Mouse (Mus musculus): ENCODE results near the gene Rab29.
"Not testable (repeated sequence)": the region's sequence is repeated elsewhere in the genome, so short reads cannot be mapped to it uniquely, and the experiment has no call there.

The Rab29 gene

DNA sequence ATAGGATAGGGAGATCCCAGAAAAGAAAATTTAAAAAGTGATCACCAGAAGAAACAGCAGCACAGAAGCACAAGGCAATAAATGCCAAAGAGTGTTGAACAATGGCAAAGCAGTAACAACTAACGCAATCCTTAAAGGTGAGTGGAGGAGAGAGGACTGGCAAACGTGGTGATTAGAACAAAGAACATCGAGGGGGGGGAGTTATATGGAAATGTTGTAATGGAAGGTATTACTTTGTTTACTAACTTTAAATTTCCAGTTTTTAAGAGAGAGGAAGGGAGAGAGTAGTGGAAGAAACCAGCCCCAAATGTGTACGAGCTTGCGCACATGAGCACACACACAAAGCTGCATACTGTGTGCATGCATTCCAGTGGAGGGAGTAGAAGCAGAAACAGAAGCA lies 1.4 kb upstream of the Rab29 start:
- DNase-seq (ENCODE audit: low read depth): no peak

DNA sequence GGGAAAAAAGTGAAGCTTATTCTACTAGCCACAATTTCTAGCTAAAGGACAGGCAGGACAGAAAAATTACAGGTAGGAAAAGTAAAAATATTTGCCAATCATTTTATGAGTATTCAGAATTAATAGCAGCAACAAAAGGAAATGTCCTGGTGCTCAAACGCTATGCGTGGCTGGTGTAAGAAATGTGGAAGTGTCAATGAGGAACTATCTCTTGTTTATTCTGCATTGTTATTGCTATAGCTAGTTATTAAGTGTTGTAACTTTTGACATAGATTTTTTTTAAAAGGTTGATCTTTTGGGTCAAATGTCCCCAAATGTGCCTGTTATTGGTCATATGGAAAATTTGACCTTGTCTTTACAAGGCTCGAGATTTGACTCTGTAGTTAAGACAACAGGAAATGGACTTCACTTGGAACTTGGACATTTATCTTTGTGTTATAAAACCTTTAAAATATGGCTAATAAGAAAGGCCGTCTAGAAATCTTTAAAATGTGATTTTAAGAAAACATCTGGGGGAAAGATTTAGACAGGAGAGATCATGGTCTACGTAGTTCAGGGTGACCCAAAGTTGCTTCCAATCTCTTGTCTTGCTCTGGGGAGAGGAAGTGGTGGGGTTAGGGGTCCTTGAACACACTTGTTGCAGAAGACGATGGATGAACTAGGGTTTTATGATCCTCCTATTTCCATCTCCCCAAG lies 572 bp upstream of the Rab29 start:
- no peak for DNase-seq (ENCODE audit: low read depth)

DNA sequence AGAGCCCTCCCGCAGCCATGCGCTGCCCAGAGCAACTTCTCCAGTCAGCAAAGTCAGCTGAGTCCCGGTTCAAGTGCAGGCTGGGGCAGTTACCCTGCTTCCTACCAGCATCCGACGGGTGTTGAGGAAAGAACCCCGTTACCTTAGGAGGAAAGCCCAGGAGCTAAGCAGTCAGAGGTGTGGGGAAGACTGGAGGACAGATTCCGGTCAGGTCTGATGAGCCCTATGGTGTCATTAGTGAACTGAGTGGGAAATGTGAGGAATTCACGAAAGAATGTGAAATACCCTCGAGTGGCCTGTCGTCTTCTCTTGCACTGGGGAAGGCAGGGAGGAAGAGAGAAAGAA lies 894 bp downstream of the Rab29 start:
- no peak for DNase-seq (ENCODE audit: low read depth)

DNA sequence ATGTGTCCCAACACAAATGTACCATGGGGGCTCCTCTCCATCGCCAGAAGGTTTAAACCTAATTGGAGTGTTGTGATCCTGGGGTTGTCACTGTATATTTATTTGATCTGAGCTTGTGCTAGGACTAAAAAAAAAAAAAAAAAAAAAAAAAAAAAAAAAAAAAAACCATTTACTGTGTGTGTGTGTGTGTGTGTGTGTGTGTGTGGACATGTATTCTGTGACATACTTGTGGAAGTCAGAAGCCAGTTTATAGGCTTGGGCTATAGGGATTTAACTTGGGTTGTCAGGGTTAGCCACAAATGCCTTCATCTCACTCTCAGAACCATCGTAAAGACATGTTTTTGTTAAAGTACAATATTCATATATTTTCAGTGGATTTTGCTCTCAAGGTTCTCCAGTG lies 2.5 kb downstream of the Rab29 start:
- no peak for DNase-seq (ENCODE audit: low read depth)

DNA sequence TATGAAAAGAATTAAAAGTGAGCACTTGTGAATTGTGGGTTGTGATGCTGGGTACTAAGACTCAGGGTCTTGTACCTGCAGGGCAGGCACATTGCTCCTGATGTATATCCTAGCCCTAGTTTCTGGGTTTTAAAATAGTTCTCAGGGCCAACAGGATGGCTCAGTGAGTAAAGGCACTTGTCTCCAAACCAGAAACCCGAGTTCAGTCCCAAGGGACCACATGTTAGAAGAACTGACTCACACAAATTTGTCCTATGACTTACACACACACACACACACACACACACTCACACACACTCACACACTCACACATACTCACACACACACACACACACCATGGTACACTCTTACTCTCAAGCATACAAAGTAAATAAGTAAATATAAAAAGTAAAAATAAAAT lies 5.8 kb downstream of the Rab29 start:
- no peak for DNase-seq (ENCODE audit: low read depth)

DNA sequence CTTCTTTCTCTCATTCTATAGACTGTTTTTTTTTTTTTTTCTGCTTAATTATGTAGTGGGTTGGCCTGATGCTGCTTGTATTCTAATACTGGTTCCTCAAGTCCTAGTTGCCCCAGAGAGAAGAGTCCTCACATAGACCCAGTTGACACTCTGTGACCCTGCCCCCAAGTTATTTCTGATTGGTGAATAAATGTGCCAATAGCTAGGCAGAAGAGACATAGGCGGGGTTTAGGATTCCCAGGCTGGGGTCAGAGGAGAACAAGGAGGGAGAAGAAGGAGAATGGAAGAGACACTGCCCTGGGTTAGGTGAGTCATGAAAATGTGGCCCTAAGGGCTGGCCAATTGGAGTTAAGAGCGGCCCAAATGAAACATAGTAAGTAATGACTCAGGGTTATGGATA lies 12.8 kb downstream of the Rab29 start:
- DNase-seq (ENCODE audit: low read depth): no peak

DNA sequence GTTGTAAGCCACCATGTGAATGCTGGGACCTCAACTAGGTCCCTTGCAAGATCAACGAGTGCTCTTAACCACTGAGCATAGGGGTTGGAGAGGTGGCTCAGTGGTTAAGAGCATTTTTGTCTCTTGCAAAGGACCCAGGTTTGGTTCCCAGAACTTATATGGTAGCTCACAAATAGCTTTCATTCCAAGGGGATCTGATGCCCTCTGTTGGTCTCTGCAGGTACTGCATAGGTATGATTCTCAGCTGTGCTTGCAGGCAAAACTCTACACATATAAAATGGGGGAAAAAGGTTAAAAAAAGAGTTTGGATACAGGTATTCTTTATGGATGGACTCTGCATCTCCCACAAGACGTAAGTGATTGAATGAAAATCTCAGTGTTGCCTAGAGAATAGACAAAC lies 15.8 kb downstream of the Rab29 start:
- DNase-seq (ENCODE audit: low read depth): peak; percentile 74

DNA sequence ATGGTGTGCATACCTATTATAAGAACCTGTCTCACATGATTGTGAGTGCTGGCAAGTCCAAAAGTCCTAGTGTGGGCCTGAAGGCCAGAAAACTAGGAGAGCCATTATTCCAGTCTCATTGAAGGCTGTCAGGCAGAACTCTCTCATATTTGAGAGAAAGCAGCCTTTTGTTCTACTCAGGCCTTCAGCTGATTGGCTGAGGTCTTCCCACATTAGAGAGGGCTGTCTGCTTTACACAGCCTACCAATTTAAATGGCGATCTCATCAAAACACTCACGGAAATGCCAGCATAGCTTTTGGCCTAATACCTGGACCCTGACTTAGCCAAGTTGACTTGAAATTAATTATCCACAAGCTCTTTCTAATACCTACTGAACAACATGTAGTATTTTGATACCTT lies 19.1 kb downstream of the Rab29 start:
- no peak for DNase-seq (ENCODE audit: low read depth)

DNA sequence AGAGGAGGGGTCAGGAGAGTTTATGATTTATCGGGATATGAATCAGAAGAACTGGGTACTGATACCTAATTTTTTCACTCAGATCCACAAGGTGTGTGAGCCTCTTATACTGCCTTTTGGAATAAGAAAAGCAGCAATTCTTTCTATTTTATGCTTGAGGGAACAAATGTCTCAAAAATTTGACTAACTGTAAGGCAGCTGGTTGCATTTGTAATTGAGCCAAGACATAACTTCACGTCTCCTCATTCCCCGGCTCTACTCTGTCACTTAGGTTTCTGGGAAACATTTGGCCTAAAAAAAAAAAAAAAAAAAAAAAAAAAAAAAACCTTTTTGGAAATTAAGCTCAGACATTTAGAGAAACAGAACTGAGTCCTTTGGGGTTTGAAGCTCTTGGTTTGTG lies 19.6 kb downstream of the Rab29 start:
- no peak for DNase-seq (ENCODE audit: low read depth)

DNA sequence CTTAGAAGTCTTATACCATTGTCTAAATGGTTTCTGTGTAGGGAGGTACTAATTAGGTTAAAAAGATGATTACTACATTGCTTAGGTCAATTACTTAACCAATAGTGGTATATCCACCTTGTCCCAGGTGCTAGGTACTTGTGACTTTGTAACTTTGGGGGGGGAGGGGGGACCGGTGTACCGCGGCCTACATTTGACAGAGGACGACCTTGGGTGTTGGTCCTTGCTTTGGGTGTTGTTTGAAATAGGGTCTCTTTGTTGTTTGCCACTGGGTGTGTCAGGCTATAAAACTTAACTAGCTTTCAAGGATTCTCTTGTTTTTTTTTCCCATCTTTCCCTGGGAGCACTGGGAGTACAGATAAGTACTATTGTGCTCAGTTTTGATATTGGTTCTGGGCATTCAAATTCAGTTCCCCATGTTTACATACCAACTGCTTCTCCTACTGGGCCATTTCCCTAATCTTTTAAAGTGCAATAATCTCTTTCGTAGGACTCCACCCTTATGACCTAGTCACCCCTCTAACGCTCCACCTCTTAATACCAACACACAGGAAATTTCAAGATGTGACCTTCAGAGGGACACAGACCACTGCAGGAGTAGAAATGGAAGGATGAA lies 23.1 kb downstream of the Rab29 start:
- no peak for DNase-seq (ENCODE audit: low read depth)

DNA sequence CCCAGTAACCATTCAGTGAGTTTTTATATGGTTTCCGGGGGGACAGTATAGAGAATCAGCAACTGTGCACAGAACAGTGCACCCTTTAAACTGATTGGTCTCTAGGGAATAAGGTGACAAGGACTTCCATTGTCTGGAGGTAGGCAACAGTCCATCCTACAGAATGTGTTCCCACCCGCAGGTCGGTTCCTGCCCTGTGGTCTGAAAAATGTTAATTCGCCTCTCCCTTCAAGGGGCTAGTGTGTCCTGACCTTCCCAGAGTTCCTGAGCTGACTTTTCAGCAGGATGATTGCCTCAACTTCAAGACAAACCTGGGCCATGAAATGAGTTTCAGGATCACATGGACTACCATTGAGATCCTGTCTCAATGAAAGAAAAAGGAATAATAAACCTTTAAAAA lies 24.4 kb downstream of the Rab29 start:
- no peak for DNase-seq (ENCODE audit: low read depth)

DNA sequence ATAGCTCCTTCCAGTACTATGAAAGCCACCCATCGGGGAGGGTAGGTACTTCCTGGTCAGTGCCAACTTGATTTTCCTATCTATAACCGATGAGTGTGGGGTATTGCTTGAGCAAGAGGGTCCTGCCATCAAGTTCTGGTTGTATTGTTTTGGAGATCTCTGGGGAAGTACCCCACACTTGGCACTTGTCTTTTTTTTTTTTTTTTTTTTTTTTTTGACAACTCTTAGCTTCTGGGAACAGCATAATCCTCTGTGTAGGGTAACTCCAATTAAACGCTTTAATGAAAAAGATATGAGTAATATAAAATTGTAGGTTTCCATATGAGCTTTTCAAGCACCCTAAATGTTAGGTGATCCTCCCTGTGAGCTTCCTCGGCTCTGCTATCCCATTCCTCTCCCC lies 35.7 kb downstream of the Rab29 start:
- DNase-seq (ENCODE audit: low read depth): no peak

DNA sequence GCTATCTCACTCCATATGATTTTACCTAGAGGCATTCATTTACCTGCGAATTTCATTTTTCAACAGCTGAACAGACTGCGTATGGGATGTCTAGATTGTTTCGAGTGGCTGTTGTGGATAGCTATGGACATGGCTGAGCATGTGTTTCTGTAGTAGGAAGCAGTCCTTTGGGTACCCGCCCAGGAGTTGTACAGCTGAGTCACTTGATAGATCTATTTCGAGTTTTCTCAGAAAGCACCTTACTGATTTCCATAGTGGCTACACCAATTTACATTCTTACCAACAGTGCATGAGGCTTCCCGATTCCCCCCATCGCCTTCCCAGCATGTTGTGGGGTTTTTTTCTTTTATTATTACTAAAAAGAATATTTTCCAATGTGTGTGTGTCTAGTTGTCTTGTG lies 36.2 kb downstream of the Rab29 start:
- no peak for DNase-seq (ENCODE audit: low read depth)

DNA sequence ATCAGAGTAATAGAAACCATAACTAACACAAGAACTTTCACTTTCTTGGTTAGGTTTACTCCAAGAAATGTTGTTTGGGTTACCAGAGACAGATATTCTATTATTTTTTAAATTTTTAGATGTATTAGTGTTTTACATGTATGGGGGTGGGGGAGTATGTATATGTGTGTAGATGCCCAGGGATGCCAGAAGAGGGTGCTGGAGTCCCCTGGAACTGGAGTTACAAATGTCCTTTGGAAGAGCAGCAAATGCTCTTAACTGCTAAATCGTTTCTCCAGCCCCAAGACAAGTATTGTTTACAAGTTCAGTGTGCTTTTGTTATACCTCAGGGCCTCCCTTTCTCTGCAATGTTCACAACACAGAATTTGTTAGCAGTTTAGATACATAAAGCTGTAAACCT lies 38.5 kb downstream of the Rab29 start:
- DNase-seq (ENCODE audit: low read depth): peak; percentile 47

DNA sequence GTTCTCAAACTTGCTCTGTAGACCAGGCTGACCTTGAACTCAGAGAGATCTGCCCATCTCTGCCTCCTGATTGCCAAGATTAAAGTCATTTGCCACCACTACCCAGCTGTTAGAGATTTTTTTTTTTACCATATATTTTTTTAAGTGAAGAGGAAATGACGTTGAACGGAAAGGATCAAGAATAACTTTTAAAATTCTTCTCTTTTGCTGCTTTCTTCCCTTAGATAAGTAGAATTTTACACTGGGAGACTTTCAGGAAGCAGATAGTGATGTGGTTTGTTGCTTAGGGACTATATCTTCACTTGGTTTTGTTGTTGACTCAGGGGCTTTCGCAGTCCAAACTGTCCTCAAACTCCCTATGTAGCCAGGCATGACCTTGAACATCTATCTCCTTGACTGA lies 41.4 kb downstream of the Rab29 start:
- DNase-seq (ENCODE audit: low read depth): no peak

DNA sequence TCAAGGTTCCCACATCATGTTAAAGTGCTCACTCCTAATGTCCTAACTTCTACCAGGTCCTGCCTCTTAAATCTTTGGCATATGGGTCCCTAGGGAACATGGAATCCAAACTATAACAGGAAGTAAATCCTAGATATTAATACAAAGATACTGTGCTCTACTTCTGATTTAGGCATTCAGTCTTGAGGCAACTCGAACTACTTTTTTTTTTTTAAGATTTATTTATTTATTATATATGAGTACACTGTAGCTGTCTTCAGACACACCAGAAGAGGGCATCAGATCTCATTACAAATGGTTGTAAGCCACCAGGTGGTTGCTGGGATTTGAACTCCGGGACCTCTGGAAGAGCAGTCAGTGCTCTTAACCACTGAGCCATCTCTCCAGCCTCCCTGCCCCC lies 42.2 kb downstream of the Rab29 start:
- not testable (repeated sequence) for DNase-seq (ENCODE audit: low read depth)

DNA sequence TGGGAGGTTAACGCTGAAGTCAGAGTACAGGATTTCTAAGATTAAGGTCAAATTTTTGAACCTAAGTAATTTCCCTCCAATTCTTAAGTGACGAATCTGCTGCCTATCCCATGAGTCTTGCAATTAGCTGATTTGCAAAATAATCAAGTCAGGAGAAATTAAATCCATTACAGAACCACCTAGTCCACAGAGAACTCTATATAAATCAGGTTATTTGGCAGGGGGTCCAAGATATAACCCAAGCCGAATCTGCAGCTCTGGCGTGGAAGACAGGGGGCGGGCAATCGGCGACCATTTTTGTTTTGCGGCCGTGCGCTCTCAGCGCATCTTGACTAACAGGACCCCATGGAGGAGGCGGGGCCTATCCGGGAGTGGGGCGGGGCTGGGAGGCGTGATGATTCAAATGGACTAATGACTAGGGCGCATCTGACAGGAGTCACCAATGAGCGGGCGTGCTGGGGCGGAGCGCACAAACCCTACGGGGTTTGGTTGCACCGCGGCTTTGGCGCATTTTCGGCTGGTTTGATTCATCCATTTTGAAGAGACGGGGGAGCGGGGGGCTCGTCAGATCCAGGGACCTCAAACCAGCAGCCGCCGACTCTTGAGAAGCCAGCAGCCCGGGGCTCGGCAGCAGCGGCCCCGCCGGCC lies 43.1 kb downstream of the Rab29 start, which contains the start of gene Nucks1:
Gene Nucks1 (plus strand): TSS at position 534 of the 648 bp plus-strand sequence.
- peak; percentile 100 for DNase-seq (ENCODE audit: low read depth)

DNA sequence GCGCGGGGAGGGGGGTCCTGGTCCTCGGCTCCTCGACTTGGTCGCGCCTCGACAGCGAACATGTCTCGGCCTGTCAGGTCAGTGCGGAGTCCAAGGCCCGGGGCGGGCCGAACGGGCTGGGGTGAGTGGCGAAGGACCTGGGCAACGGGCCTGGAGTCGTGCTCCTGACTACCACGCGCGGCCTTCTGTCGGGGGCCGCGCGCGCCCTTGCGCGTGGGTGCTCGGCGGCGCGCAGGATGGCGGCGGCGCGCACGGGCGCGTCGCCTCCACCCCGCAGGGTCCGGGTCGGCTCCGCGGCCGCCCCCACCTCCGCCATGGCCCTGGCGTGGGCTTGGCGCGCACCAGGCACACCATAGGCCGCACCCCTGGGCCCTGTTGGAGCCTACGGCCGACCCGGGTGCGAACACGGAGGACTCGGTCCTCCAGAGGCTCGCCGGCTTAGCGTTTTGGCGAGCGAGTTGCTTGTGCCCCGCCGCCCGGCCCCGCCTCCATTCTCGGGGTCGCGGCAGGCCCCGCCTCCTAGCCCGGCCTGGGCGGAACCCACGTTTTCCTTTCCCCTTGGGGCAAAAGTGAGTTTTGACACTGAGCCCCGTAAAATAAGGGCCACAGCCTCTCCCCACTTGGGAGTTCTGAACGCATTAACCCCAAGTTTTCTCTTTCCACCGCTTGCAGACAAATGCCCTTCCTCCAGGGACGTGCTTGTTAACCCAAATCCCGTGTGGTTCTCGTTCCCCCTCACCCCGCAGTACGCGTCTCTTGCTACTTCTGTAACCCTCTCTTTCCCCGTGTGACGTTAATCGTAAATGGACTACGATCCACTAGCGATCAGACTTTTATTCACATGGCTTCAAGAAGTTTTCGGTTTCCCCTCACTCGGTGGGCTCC lies 43.9 kb downstream of the Rab29 start:
- peak; percentile 91 for DNase-seq (ENCODE audit: low read depth)

DNA sequence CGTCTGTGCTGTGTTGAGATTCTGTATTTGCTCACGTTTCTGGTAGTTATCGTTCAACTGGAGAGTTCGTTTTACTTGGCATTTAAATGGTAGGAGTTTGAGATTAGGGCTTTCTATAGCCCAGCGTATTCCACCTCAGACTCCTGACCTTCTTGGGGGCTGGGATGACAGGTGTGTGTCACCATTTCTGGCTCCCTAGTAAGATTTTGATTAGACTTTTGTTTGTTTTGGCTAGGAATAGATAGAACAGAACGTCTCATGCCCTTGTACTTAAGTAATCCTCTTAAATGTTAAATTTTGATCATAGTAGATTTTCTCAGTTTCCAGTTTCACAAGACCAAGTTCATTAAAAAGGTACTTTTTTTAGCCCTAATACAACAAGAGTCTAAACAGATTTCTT lies 50.6 kb downstream of the Rab29 start:
- no peak for DNase-seq (ENCODE audit: low read depth)

DNA sequence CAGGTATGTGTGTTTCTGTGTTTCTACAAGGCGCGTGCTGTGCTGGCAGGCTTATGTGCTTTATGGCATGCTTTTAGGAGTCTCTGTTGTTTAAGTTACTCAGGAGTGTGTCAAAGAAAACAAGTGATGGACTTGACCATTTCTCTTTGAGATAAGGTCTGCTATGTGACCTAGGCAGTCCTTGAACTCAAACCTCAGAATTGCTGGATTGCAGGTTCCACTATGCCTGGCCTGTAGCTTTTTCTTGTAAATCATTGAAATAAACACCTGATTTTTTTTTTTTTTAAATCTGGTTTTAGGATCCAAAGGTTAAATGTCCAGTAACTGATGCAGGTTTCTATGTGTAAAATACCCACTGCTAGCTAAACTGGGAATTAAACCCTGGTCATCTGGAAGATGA lies 52.0 kb downstream of the Rab29 start:
- DNase-seq (ENCODE audit: low read depth): no peak

DNA sequence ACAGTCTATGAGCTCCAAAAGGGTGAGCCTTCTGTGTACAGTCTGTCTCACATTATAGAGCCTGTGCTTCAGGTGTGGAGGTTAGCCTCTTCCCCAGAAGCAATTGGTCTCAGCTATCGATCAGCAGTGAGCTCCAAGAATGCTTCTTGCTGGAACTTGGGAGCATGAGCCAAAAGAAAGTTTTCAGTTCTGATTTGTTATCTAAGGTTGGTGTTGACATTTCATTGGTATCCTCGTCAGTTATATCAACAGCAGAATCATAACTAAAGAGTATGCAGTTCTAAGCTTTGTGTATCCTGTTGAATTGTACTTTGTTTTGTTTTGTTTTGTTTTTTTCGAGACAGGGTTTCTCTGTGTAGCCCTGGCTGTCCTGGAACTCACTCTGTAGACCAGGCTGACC lies 55.1 kb downstream of the Rab29 start:
- DNase-seq (ENCODE audit: low read depth): no peak

All from induced T-regulatory cell, adult 2 months (primary cell).